In genomic region chr12:84129931-84130330, GRCm38 (mm10) we compare ENCODE assay signal across 15 mouse cellular contexts. TPM values are rescaled to one million over a fixed set of nuclear protein-coding genes. Genes with fewer than 3 reads are reported as not detected.
"Had no signal": no experiment of that assay in that cellular context is flagged by ENCODE, and none has a peak within 500 bp of the region (broad histone marks: within the 10 kb centered on the region; RNA-seq: fewer than 3 reads in every experiment).

No protein-coding gene starts in this region.

- DNase-seq: kidney, adult 18-20 months; kidney, postnatal 14 days; lung, embryonic 14.5 days; retina, postnatal 1 day; thymus, postnatal 4 days had no signal

- H3K27ac ChIP-seq: kidney, embryonic 15.5 days; limb, embryonic 10.5 days; liver, embryonic 15.5 days; macrophage; midbrain, embryonic 13.5 days; neural tube, embryonic 12.5 days had no signal

- H3K9ac ChIP-seq: kidney, embryonic 15.5 days; liver, embryonic 15.5 days; lung, embryonic 14.5 days; midbrain, embryonic 13.5 days; neural tube, embryonic 12.5 days had no signal

- H3K36me3 ChIP-seq: liver, embryonic 15.5 days had no signal

- H3K4me3 ChIP-seq: kidney, embryonic 15.5 days; limb, embryonic 10.5 days; liver, embryonic 15.5 days; midbrain, embryonic 13.5 days; myocyte; neural tube, embryonic 12.5 days had no signal

- H3K4me1 ChIP-seq: kidney, embryonic 15.5 days; limb, embryonic 10.5 days; liver, embryonic 15.5 days; midbrain, embryonic 13.5 days; neural tube, embryonic 12.5 days had no signal

- H3K27me3 ChIP-seq: kidney, embryonic 15.5 days; liver, embryonic 15.5 days; midbrain, embryonic 13.5 days; neural tube, embryonic 12.5 days had no signal

- H3K9me3 ChIP-seq: kidney, embryonic 15.5 days; limb, embryonic 10.5 days; liver, embryonic 15.5 days; midbrain, embryonic 13.5 days; neural tube, embryonic 12.5 days had no signal

- H3K4me2 ChIP-seq: kidney, embryonic 15.5 days; liver, embryonic 11.5 days; liver, embryonic 15.5 days; lung, embryonic 14.5 days; midbrain, embryonic 13.5 days; neural tube, embryonic 12.5 days had no signal

- ATAC-seq: inflammation-experienced regulatory T-cells, adult 6 months; midbrain, embryonic 13.5 days had no signal

RNA-seq across cellular contexts. Expression of gene Acot6, which starts 29.5 kb away (rescaled TPM):
- total RNA-seq: neutrophil, adult 5-6 weeks had no signal
